Mouse (Mus musculus): ENCODE measurements around the gene 1700123K08Rik.

The 1700123K08Rik gene

GRCm38 (mm10) chr5:138564612-138565011 lies at the start of gene 1700123K08Rik:
TSS of gene 1700123K08Rik (minus strand) at chr5:138564712.
- in situ Hi-C loops (cut with MboI, MseI): loop anchor here (5.0 to 25.0 kb wide), 3 partner anchors 82 to 1048 kb away; no protein-coding TSS in a partner anchor

- in situ Hi-C loops (cut with MboI, MseI): no loop called here
Measured at GRCm38 (mm10) chr5:138587396-138587795, 22.9 kb upstream of the 1700123K08Rik start.

DNA sequence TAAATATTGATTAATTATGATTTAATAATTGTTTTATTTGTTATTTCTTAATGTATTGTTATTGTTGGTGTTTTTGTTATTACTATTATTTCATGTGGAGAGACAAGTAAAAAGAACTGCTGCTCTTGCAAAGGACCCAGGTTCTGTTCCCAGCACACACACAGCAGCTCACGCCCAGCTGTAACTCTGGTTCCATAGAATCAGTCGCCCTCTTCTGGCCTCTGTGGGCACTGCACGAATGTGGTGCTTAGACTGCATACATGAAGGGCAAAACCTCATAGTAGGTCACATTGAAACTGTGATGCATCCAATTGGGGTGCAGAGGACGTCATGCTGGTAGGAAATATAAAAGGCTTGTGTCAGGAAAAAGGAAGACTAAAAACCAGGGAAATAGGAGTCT lies 7.1 kb upstream of the 1700123K08Rik start:
- in situ Hi-C loops (cut with MboI, MseI): loop anchor here (25.0 kb wide), 1 partner anchor 1041 kb away; no protein-coding TSS in a partner anchor

- in situ Hi-C loops (cut with MboI, MseI): loop anchor here (10.0 to 25.0 kb wide), 2 partner anchors 162 to 1060 kb away; no protein-coding TSS in a partner anchor
Measured at GRCm38 (mm10) chr5:138552718-138553117, 11.8 kb downstream of the 1700123K08Rik start.

DNA sequence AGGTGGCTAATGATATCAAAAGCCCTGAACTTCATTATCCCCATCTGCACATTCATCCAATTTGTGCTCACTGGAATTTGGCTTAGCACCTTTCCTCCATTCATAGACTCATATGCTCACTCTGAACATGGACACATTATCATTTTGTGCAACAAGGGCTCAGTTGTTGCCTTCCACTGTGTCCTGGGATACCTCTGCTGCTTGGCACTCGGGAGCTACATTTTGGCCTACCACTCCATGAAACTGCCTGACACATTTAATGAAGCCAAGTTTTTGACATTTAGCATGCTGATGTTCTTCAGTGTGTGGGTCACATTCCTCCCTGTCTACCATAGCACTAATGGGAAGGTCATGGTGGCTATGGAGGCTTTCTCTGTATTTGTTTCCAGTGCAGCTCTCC lies 32.0 kb downstream of the 1700123K08Rik start:
- in situ Hi-C loops (cut with MboI, MseI): no loop called here
